Mouse (Mus musculus) E14TG2a.4 (cell line): Measurements from ENCODE around the gene Gm12830.

Source experiments
- CTCF ChIP-seq: conservative IDR thresholded peaks from 2 replicates; pipeline ENCODE4 v1.5.1; 2014; ENCODE audit warnings: low read length
- NANOG ChIP-seq: IDR thresholded peaks from 2 replicates; pipeline ENCODE4 v1.6.1; 2014; ENCODE audit warnings: borderline replicate concordance, low read length, mixed read lengths
- POU5F1 ChIP-seq: IDR thresholded peaks from 2 replicates; pipeline ENCODE4 v1.6.1; 2014; ENCODE audit warnings: low read length, borderline replicate concordance

DNA sequence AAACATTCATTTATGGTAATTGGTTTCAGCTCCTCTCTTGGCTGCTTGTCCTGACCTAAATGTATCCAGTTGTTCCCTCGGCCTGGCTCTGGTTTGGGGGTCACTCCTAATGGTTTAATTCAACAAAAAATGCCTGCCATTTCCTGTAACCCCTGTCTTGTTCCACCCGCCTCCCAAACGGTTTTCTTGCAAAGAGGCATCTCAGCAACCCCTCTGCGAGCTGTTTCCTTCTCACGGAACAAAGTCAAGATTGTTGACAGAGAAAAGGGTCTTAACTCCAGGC lies 42.1 kb upstream of the Gm12830 start:
- no peak for TF ChIP-seq CTCF
- no peak for TF ChIP-seq POU5F1
- TF ChIP-seq NANOG: no peak
